Mouse (Mus musculus) spleen, adult 2 months (tissue): Measurements from ENCODE around the gene Rgs16.

ENCODE experiments used
- CTCF ChIP-seq: fragments of 200-500 bp; IDR thresholded peaks from 2 replicates; pipeline ENCODE4 v1.5.1; 2011; ENCODE audit warnings: mild to moderate bottlenecking, inconsistent platforms; ENCODE audit not compliant: insufficient read depth, insufficient read length, insufficient replicate concordance; ENCODE audit errors: extremely low read depth
- POLR2A ChIP-seq: fragments of 200-500 bp; IDR thresholded peaks from 2 replicates; pipeline ENCODE4 v1.6.1; 2011; ENCODE audit warnings: low read depth, low read length, inconsistent platforms

GRCm38 (mm10) chr1:153783339-153783738 lies 43.2 kb downstream of the Rgs16 start:
- TF ChIP-seq CTCF (no peak), POLR2A (no peak)
